Mouse (Mus musculus) spleen, adult 12 weeks (tissue): Measurements from ENCODE around the gene Akap4.

Source experiments
- DNase-seq: peaks from one replicate; pipeline ENCODE4 v3.0.0; 2022; ENCODE audit warnings: low spot score

The Akap4 gene

GRCm38 (mm10) chrX:7067219-7067618 is at the start of gene Akap4:
Gene Akap4 (plus strand): TSS chrX:7067519.
- DNase-seq: no peak

DNA sequence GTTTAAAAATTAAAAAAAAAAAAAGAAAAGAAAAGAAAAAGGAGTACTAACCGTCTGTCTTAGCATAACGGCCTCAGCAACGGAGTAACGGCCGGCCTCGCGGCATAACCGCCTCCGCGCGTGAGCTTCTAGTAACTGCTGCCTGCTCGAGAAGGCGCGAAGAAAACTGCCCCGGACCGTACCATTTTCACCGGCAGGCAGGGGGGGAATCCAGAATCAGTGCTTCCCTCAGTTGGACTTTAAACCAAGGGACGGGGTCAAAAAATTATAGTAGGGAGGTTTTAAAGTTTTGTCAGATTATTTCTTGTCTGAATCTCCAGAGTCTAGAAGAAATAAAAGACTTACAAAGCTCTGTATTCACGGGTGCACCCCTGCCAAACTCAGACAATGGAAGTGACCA is 25.8 kb upstream of the Akap4 start, which contains the start of gene Ccnb3:
Gene Ccnb3 (minus strand): TSS at position 101 of the 400 bp plus-strand sequence.
- DNase-seq: no peak

GRCm38 (mm10) chrX:7057056-7057455 is 10.3 kb upstream of the Akap4 start:
- no peak for DNase-seq

- no peak for DNase-seq
These were observed 9.7 kb upstream of the Akap4 start for GRCm38 (mm10) chrX:7057634-7058033.

DNA sequence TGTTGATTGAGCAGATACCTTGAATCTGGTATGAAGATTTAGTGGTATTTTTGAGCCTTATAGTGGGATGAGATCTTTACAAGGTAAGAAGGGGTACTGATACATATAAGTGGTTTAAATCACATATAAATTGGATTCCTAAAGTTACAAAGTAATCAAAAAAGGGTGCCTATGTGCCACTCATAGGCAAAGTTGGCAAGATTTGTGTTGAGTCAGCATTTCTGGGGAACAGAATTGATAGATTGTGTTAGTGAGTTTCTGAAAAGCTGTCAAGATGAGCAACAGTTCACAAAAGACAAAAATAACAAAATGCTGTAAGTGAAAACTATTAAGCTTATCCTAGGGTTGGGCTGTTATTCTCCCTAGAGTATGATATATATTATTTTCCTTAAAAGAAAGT is 3.2 kb upstream of the Akap4 start:
- DNase-seq: no peak

DNA sequence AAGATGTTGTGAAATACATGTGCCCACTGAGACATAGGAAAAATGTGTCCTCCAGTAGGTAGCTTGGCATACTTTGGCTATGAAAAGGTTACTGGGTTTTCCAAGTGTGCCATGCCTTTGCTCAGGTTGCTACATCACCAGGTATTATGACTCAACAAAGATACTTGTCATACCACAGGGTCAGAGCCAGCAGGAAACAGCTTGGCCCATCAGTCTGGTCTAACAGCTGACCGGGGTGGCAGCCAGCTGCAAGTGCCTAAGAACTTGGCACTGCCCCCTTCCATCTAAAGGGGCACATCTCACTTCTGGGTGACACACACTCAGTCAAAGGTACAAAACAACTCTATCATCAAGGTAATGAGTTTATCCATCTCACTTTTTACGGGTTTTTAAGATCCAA is 683 bp downstream of the Akap4 start:
- no peak for DNase-seq

DNA sequence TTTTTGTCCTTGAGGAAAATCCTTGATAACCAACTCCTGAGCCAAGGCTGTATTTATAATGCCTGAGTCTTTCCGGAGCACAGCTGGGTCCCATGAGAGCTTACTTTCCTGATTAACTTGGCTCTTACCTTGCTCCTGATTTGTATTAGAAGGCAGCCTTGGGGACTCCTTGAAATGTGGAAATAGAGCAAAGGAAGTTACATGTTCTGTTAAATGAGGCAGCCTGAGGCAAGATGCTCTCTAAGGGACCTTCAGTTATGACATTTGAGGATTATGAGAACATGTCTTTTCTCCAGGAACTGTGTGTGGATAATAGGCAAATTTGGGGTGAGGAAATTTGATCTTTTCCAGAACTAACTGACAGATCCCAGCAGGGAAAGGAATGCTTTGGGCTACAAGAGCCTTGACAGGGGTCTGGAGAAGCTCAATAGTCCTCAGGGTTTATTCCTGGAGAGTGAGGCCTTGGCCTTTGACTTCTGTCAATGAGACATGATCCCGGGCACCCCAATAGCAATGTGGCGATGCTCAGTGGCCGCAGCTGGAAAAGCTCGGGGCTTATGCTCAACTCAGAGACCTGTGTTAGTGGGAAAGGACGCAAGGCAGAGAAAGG is 12.6 kb downstream of the Akap4 start:
- DNase-seq: no peak

GRCm38 (mm10) chrX:7085878-7086277 is 18.6 kb downstream of the Akap4 start:
- no peak for DNase-seq

GRCm38 (mm10) chrX:7090323-7090722 is 23.0 kb downstream of the Akap4 start:
- DNase-seq: no peak

DNA sequence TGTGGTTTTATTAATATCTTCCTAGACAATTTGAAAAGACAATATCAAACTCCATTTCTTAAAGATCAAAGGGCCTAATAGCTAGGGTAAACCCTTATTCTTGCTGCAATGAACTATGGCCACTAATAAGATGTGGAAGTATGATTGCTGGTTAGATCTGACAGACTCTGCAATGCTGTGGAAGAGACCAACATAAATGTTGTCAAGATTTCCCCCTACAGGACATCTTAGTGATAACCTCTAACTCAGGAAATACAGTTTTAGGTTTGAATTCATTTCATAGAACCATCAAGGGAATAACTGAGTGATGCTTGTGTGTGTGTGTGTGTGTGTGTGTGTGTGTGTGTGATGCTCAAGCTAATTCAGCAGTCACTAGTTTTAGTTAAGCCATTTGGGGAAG is 35.0 kb downstream of the Akap4 start:
- no peak for DNase-seq

- no peak for DNase-seq
These were observed 47.6 kb downstream of the Akap4 start for GRCm38 (mm10) chrX:7114885-7115284.

GRCm38 (mm10) chrX:7121618-7122280 is 54.4 kb downstream of the Akap4 start:
- DNase-seq: no peak
